Mouse (Mus musculus): ENCODE measurements around the gene Fam126b. TPM values are rescaled to one million over a fixed set of nuclear protein-coding genes. Genes with fewer than 3 reads are reported as not detected.
"Not testable (repeated sequence)": the region's sequence is repeated elsewhere in the genome, so short reads cannot be mapped to it uniquely, and the experiment has no call there.

Fam126b gene
- polyA plus RNA-seq, 1 experiment from 2014 or later: 9.8 TPM

GRCm38 (mm10) chr1:58566621-58567020 lies 19.5 kb downstream of the Fam126b start:
- H3K9ac ChIP-seq: no peak overlapping the region
- H3K4me1 ChIP-seq (replicated peaks): no peaks in the 10 kb centered on the region
- no peak overlapping the region for H3K4me3 ChIP-seq
- H3K36me3 ChIP-seq: peaks cover 14% of the 10 kb centered on the region; the same call in 1 of the 2 replicates
- H3K27ac ChIP-seq (replicated peaks): no peak overlapping the region
- ATAC-seq (ENCODE audit: low read depth): no peak
- H3K27me3 ChIP-seq: no peaks in the 10 kb centered on the region
- H3K9me3 ChIP-seq: no peaks in the 10 kb centered on the region
- no peak overlapping the region for H3K4me2 ChIP-seq

GRCm38 (mm10) chr1:58564981-58565380 lies 21.1 kb downstream of the Fam126b start:
- 83% methylated on average over 5 of the region's 5 CpGs for WGBS
- peaks cover 17% of the 10 kb centered on the region for H3K36me3 ChIP-seq
- no peaks in the 10 kb centered on the region for H3K27me3 ChIP-seq
- no peak overlapping the region for H3K4me2 ChIP-seq
- no peak for ATAC-seq (ENCODE audit: low read depth)
- no peak overlapping the region for H3K27ac ChIP-seq (replicated peaks)
- H3K9me3 ChIP-seq: no peaks in the 10 kb centered on the region
- no peak overlapping the region for H3K4me3 ChIP-seq
- H3K4me1 ChIP-seq (replicated peaks): no peaks in the 10 kb centered on the region
- no peak overlapping the region for H3K9ac ChIP-seq

- 89% methylated on average over 1 of the region's 1 CpGs for WGBS
- H3K4me3 ChIP-seq: no peak overlapping the region
- no peak for ATAC-seq (ENCODE audit: low read depth)
- H3K9ac ChIP-seq: no peak overlapping the region
- peaks cover 22% of the 10 kb centered on the region for H3K36me3 ChIP-seq
- H3K9me3 ChIP-seq: no peaks in the 10 kb centered on the region
- H3K27ac ChIP-seq (replicated peaks): no peak overlapping the region
- no peaks in the 10 kb centered on the region for H3K27me3 ChIP-seq
- no peaks in the 10 kb centered on the region for H3K4me1 ChIP-seq (replicated peaks)
- H3K4me2 ChIP-seq: no peak overlapping the region
These were observed 23.7 kb downstream of the Fam126b start for GRCm38 (mm10) chr1:58562455-58562854.

GRCm38 (mm10) chr1:58560370-58560769 lies 25.8 kb downstream of the Fam126b start:
- not testable (repeated sequence) for H3K9me3 ChIP-seq; H3K4me3 ChIP-seq; H3K27me3 ChIP-seq; ATAC-seq (ENCODE audit: low read depth); H3K27ac ChIP-seq (replicated peaks); H3K9ac ChIP-seq; H3K4me2 ChIP-seq; H3K4me1 ChIP-seq (replicated peaks)
- 84% methylated on average over 6 of the region's 6 CpGs for WGBS
- peaks cover 26% of the 10 kb centered on the region for H3K36me3 ChIP-seq

- no peak for ATAC-seq (ENCODE audit: low read depth)
- H3K9me3 ChIP-seq: no peaks in the 10 kb centered on the region
- peaks cover 73% of the 10 kb centered on the region for H3K36me3 ChIP-seq
- H3K4me3 ChIP-seq: no peak overlapping the region
- H3K4me1 ChIP-seq (replicated peaks): no peaks in the 10 kb centered on the region
- H3K27me3 ChIP-seq: no peaks in the 10 kb centered on the region
- no peak overlapping the region for H3K27ac ChIP-seq (replicated peaks)
- WGBS: 93% methylated on average over 1 of the region's 1 CpGs
- no peak overlapping the region for H3K9ac ChIP-seq
- no peak overlapping the region for H3K4me2 ChIP-seq
These were observed 44.7 kb downstream of the Fam126b start for GRCm38 (mm10) chr1:58541386-58541785.

GRCm38 (mm10) chr1:58507249-58507648 lies 78.9 kb downstream of the Fam126b start:
- peaks cover 16% of the 10 kb centered on the region for H3K36me3 ChIP-seq
- H3K27ac ChIP-seq (replicated peaks): no peak overlapping the region
- H3K4me3 ChIP-seq: no peak overlapping the region
- 91% methylated on average over 3 of the region's 3 CpGs for WGBS
- no peaks in the 10 kb centered on the region for H3K27me3 ChIP-seq
- H3K9me3 ChIP-seq: peaks cover 30% of the 10 kb centered on the region
- H3K9ac ChIP-seq: no peak overlapping the region
- ATAC-seq (ENCODE audit: low read depth): no peak
- peaks cover 21% of the 10 kb centered on the region for H3K4me1 ChIP-seq (replicated peaks)
- no peak overlapping the region for H3K4me2 ChIP-seq

GRCm38 (mm10) chr1:58504577-58505254 lies 81.4 kb downstream of the Fam126b start, which contains the start of gene Orc2:
Gene Orc2, minus strand, starts transcription at chr1:58505109.
- Histone ChIP-seq H3K27ac (replicated peaks) (peak within 1 kb of the TSS; percentile 82), H3K27me3 (no peaks in the 10 kb centered on the region), H3K4me3 (peak within 1 kb of the TSS; percentile 92), H3K9ac (peak within 1 kb of the TSS; percentile 88), H3K4me1 (replicated peaks) (peaks cover 21% of the 10 kb centered on the region), H3K4me2 (peak within 1 kb of the TSS; percentile 79), H3K36me3 (peaks cover 20% of the 10 kb centered on the region), H3K9me3 (peaks cover 28% of the 10 kb centered on the region)
- WGBS: under 1% methylated on average over 64 of the region's 64 CpGs
- ATAC-seq (ENCODE audit: low read depth): peak; percentile 100

- 28% methylated on average over 9 of the region's 9 CpGs for WGBS
- 0 out of 2 replicates have a peak, but pooled peaks have one; percentile 2 for ATAC-seq (ENCODE audit: low read depth)
These were observed 82.2 kb downstream of the Fam126b start for GRCm38 (mm10) chr1:58503793-58504370.

GRCm38 (mm10) chr1:58503134-58503533 lies 83.0 kb downstream of the Fam126b start:
- ATAC-seq (ENCODE audit: low read depth): no peak
- Histone ChIP-seq H3K9me3 (peaks cover 17% of the 10 kb centered on the region), H3K9ac (no peak overlapping the region), H3K36me3 (peaks cover 34% of the 10 kb centered on the region), H3K4me2 (peak overlapping the region; percentile 79), H3K27me3 (no peaks in the 10 kb centered on the region), H3K27ac (replicated peaks) (no peak overlapping the region), H3K4me3 (0 out of 2 replicates have a peak overlapping the region, but pooled peaks have one; percentile 92), H3K4me1 (replicated peaks) (peaks cover 21% of the 10 kb centered on the region)

More at GRCm38 (mm10) chr1:58503793-58504370, 82.2 kb downstream of the Fam126b start:
- peaks cover 24% of the 10 kb centered on the region for H3K9me3 ChIP-seq
- H3K27ac ChIP-seq (replicated peaks): peak overlapping the region; percentile 82
- H3K4me3 ChIP-seq: peak overlapping the region; percentile 92
- peaks cover 21% of the 10 kb centered on the region for H3K4me1 ChIP-seq (replicated peaks)
- peak overlapping the region; percentile 88 for H3K9ac ChIP-seq
- H3K4me2 ChIP-seq: peak overlapping the region; percentile 79
- no peaks in the 10 kb centered on the region for H3K27me3 ChIP-seq
- H3K36me3 ChIP-seq: peaks cover 28% of the 10 kb centered on the region

- H3K27me3 ChIP-seq: no peaks in the 10 kb centered on the region
- H3K9me3 ChIP-seq: no peaks in the 10 kb centered on the region
- H3K9ac ChIP-seq: no peak overlapping the region
- no peak overlapping the region for H3K4me3 ChIP-seq
- peaks cover 58% of the 10 kb centered on the region for H3K36me3 ChIP-seq
- no peak overlapping the region for H3K4me2 ChIP-seq
- no peak overlapping the region for H3K27ac ChIP-seq (replicated peaks)
- no peak for ATAC-seq (ENCODE audit: low read depth)
- H3K4me1 ChIP-seq (replicated peaks): peaks cover 10% of the 10 kb centered on the region
- 96% methylated on average over 1 of the region's 1 CpGs for WGBS
These were observed 87.4 kb downstream of the Fam126b start for GRCm38 (mm10) chr1:58498758-58499157.

GRCm38 (mm10) chr1:58497678-58498077 lies 88.4 kb downstream of the Fam126b start:
- H3K4me1 ChIP-seq (replicated peaks): no peaks in the 10 kb centered on the region
- no peak overlapping the region for H3K27ac ChIP-seq (replicated peaks)
- no peaks in the 10 kb centered on the region for H3K27me3 ChIP-seq
- no peak overlapping the region for H3K4me3 ChIP-seq
- peaks cover 68% of the 10 kb centered on the region for H3K36me3 ChIP-seq
- no peak overlapping the region for H3K9ac ChIP-seq
- 93% methylated on average over 4 of the region's 4 CpGs for WGBS
- ATAC-seq (ENCODE audit: low read depth): no peak
- H3K4me2 ChIP-seq: no peak overlapping the region
- no peaks in the 10 kb centered on the region for H3K9me3 ChIP-seq

GRCm38 (mm10) chr1:58495603-58496002 lies 90.5 kb downstream of the Fam126b start:
- Histone ChIP-seq H3K36me3 (peaks cover 88% of the 10 kb centered on the region), H3K27me3 (no peaks in the 10 kb centered on the region), H3K9me3 (no peaks in the 10 kb centered on the region), H3K9ac (no peak overlapping the region), H3K4me3 (no peak overlapping the region), H3K27ac (replicated peaks) (no peak overlapping the region), H3K4me1 (replicated peaks) (no peaks in the 10 kb centered on the region), H3K4me2 (no peak overlapping the region)
- ATAC-seq (ENCODE audit: low read depth): no peak
- 86% methylated on average over 6 of the region's 6 CpGs for WGBS

All from neural tube, embryonic 13.5 days (tissue).